Mouse (Mus musculus) liver, postnatal 0 days (tissue): ENCODE measurements around the gene Nynrin. TPM values are rescaled to one million over a fixed set of nuclear protein-coding genes. Genes with fewer than 3 reads are reported as not detected.

Experiments
- ATAC-seq: fragments of 200-750 bp; cut with Nextera tagmentation; 2 replicates; pipeline ENCODE4 v1.8.0; 2017; ENCODE audit warnings: mild to moderate bottlenecking, moderate library complexity
- DNase-seq: peaks from one replicate; pipeline ENCODE4 v3.0.0-alpha.2; 2016
- H3K27ac ChIP-seq: fragments of 300-500 bp; sonication (generic); 2 replicates; pipeline ENCODE4 v1.5.1; 2014; ENCODE audit warnings: antibody characterized with exemption, moderate library complexity, mild to moderate bottlenecking, low read depth
- H3K27me3 ChIP-seq: fragments of 300-500 bp; sonication (generic); 2 replicates; pipeline ENCODE4 v1.6.1; 2014; ENCODE audit warnings: low read length, control low read depth, mixed read lengths; ENCODE audit not compliant: insufficient read depth
- H3K36me3 ChIP-seq: fragments of 300-500 bp; sonication (generic); replicated peaks from 2 replicates; pipeline ENCODE4 v1.6.1; 2014; ENCODE audit warnings: mild to moderate bottlenecking, control low read depth, low read length, moderate library complexity, mixed read lengths; ENCODE audit not compliant: insufficient read depth
- H3K4me1 ChIP-seq: fragments of 300-500 bp; sonication (generic); 2 replicates; pipeline ENCODE4 v1.6.1; 2014; ENCODE audit warnings: antibody characterized with exemption, mild to moderate bottlenecking, control low read depth; ENCODE audit not compliant: insufficient read depth
- H3K4me2 ChIP-seq: fragments of 300-500 bp; sonication (generic); 2 replicates; pipeline ENCODE4 v1.6.1; 2014; ENCODE audit warnings: low read depth, mild to moderate bottlenecking, low read length, moderate library complexity, mixed read lengths
- H3K4me3 ChIP-seq: fragments of 300-500 bp; sonication (generic); 2 replicates; pipeline ENCODE4 v1.5.1; 2014; ENCODE audit warnings: low read depth, low read length
- H3K9ac ChIP-seq: fragments of 300-500 bp; sonication (generic); replicated peaks from 2 replicates; pipeline ENCODE4 v1.6.1; 2014; ENCODE audit warnings: mild to moderate bottlenecking, moderate library complexity
- H3K9me3 ChIP-seq: fragments of 300-500 bp; sonication (generic); 2 replicates; pipeline ENCODE4 v1.6.1; 2016; ENCODE audit warnings: mild to moderate bottlenecking, control low read depth, low read length, mixed read lengths
- CTCF ChIP-seq: sonication (generic); IDR thresholded peaks from 2 replicates; pipeline ENCODE4 v1.5.1; 2016; ENCODE audit warnings: antibody characterized with exemption, low read depth
- EP300 ChIP-seq: IDR thresholded peaks from 2 replicates; pipeline ENCODE4 v1.6.1; 2016; ENCODE audit warnings: antibody characterized with exemption, low read depth, mild to moderate bottlenecking
- WGBS: fragments of 180-500 bp; shearing (Covaris S2); extraction: QIAGEN DNeasy Blood & Tissue Kit; methylation state at CpG from one replicate; pipeline ENCODE4 v1.1.7; 2014; ENCODE audit not compliant: insufficient replicate concordance; 5-methylcytosine and 5-hydroxymethylcytosine counted together
- polyA plus RNA-seq: library from polyadenylated mRNA; unstranded; fragments of >200 nt; fragmentation: Nextera tagmentation; extraction: Ambion mirVana; gene quantifications from 2 replicates; pipeline ENCODE4 v1.2.1, GENCODE M21; 2015

Nynrin gene
- polyA plus RNA-seq, 1 experiment from 2014 or later: 0.70 TPM

DNA sequence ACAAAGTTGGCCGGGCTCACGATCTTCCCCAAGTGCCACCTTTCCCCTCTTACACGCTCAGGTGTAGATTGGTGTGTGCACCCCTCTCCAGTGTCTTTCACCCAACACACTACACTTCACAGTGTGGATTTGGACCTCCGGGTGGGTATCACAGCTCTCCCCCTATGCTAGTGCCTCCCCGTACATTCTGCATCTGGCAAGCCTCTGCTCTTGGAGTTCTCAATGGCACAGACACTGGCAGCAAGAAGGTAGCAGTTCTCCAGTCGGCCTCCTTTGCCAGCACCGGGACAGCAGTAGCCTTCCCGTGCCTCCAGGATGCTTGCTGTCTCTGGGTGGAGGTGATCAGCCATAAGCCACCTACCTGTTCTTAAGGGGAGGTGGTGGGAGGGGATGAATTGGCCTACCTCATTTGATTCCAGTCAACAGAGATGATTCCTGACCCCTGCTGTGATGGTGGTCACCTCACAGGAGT, 19.5 kb downstream of the Nynrin start:
- H3K27me3 ChIP-seq: no peaks in the 10 kb centered on the region
- H3K9me3 ChIP-seq: no peaks in the 10 kb centered on the region
- no peak overlapping the region for H3K4me3 ChIP-seq
- 80% methylated on average over 8 of the region's 8 CpGs for WGBS
- H3K36me3 ChIP-seq: no peaks in the 10 kb centered on the region; the same call in 1 of the 2 replicates
- ATAC-seq (no peak), DNase-seq (no peak)
- H3K27ac ChIP-seq: no peak overlapping the region
- TF ChIP-seq EP300 (no peak), CTCF (no peak)
- peak overlapping the region; percentile 63 for H3K4me2 ChIP-seq
- no peak overlapping the region for H3K9ac ChIP-seq
- peaks cover 10% of the 10 kb centered on the region for H3K4me1 ChIP-seq

DNA sequence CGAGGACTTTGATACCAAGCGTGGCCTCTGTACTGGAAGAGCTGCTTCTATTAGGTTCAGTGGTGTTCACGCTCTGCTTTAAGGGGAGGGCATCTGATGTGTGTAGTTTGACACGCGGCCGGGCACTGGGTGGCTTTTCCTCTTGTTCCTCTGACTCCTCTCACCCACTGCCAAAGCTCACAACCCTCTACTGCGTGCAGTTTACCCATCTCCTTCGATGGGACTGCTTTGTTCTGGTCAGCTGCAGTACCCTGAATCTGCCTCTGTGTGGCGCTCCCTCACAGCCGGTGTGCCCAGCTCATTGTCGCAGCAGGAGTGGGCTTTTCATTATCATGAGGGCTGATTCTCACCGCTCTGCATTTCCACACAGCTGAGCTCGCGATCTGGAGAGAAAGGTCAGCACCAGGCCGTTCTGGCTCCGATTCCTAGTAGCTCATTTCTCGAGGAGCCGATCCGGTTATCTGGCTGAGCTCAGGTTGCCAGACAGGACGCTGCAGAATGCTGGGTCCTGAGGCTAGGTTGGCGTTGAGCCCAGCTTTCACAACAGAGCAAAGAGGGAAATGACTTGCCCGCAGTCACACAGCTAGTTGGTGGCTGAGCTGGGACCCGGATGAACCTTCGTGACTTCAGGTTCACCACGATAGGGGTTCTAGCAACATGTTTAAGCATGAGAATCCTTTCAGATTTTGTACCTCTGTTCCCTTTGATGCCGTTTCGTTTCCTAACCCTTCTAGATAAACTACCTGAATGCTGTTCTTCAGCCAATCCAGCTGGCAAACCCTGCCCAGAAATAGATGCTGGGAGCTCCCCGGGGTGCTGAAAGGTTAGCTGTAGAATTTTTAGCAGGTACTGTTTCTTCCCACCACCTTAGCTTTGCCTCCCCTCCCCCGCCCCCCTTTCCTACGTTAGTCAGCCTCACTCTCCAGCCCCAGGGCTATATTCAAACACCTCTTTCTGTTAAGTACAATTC, 20.2 kb downstream of the Nynrin start:
- H3K4me2 ChIP-seq: peak overlapping the region; percentile 63
- peak; percentile 78 for ATAC-seq
- 13% methylated on average over 30 of the region's 30 CpGs for WGBS
- TF ChIP-seq CTCF (peak; percentile 97), EP300 (no peak)
- H3K27me3 ChIP-seq: no peaks in the 10 kb centered on the region
- H3K4me3 ChIP-seq: peak overlapping the region; percentile 41
- no peaks in the 10 kb centered on the region; the same call in 1 of the 2 replicates for H3K36me3 ChIP-seq
- peaks cover 10% of the 10 kb centered on the region for H3K4me1 ChIP-seq
- H3K9me3 ChIP-seq: no peaks in the 10 kb centered on the region
- DNase-seq: peak; percentile 82
- no peak overlapping the region for H3K27ac ChIP-seq
- H3K9ac ChIP-seq: no peak overlapping the region

DNA sequence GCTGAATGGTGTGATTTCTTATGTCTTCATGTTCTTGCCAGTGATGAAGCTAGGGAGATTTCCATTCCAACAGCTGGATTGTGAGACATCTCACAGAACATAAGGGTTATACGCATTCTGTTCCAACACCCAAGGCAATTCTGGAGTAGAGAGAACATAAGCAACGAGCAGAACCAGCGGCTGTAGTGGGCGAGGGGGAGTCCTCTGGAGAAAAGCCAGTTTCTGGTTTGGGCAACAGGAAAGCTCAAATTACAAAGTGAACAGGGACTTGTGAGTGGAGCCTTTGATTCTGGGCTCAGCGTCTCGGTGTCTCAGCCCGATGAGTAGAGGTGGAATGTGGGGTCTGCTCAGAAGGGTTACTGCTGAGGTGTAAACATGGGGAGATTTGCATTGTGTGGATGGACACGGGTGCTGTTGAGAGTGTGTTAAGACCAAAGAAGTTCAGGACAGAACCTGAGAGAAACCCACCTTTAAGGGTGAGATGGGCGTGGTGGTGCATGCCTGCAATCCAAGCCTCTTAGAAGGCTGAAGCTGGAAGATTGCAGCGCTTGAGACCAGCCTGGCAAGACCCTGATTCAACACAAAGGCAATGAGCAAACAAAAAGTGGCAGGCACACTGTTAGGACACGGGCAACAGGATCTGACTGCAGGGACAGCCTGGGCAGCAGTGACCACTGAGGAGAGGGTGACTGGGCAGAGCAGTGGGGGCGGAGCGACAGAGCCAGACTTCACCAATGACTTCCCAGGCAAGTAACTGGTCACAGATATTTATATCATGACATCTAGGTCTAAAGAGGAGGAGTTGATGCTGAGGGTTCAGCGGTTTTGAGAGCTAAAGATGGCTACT, 23.9 kb downstream of the Nynrin start:
- TF ChIP-seq CTCF: no peak
- TF ChIP-seq EP300: no peak
- Histone ChIP-seq H3K9me3 (no peaks in the 10 kb centered on the region), H3K27ac (no peak overlapping the region), H3K36me3 (no peaks in the 10 kb centered on the region), H3K27me3 (no peaks in the 10 kb centered on the region), H3K4me1 (peaks cover 13% of the 10 kb centered on the region), H3K9ac (no peak overlapping the region), H3K4me3 (no peak overlapping the region), H3K4me2 (no peak overlapping the region)
- WGBS: 33% methylated on average over 14 of the region's 14 CpGs
- no peak for ATAC-seq
- DNase-seq: no peak

DNA sequence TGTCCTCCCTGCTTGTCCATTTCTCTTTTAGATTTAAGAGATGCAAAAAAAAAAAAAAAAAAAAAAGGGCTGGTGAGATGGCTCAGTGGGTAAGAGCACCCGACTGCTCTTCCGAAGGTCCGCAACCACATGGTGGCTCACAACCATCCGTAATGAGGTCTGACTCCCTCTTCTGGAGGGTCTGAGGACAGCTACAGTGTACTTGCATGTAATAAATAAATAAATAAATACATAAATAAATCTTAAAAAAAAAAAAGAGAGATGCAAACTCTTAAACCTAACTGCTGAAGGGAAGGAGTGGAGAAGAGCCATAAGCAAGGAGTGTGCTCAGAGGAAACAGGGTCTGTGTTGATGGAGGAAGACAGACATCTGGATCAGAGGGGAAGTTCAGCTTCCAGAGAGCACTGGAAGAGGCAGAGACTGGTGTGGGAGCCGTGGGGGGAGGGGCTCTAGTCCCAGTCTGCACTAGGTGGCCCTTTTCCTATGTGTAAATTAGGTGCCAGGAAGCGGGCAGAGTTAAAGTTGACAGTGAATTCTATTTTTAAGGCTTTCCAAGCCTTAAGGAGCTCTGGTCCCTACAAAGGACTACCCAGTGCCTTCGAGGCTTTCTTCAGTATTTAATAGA, 24.6 kb downstream of the Nynrin start:
- WGBS: 11% methylated on average over 7 of the region's 7 CpGs
- DNase-seq: no peak
- Histone ChIP-seq H3K9me3 (no peaks in the 10 kb centered on the region), H3K4me2 (no peak overlapping the region), H3K9ac (no peak overlapping the region), H3K27ac (no peak overlapping the region), H3K4me3 (no peak overlapping the region), H3K4me1 (peaks cover 18% of the 10 kb centered on the region), H3K27me3 (no peaks in the 10 kb centered on the region), H3K36me3 (no peaks in the 10 kb centered on the region)
- no peak for ATAC-seq
- 0 out of 2 replicates have a peak, but pooled peaks have one; percentile 28 for TF ChIP-seq CTCF
- no peak for TF ChIP-seq EP300

DNA sequence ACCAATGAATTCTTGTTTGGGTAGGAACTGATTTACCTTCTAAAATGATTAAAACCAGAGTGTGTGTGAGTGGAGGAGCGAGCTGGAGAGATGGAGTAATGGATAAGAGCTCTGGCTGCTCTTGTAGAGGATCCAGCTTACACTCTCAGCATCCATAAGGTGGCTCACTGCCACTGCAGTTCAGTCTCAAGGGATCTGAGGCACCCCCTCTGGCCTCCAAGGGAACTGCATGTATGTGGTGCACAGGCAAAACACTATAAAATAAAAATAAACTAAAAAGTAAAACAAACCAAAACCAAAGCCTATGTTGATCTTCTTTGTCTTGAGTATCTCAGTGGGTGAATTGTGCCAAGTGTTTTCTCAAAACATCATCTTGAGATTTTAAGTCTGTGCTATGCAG, 25.8 kb downstream of the Nynrin start:
- H3K9ac ChIP-seq: no peak overlapping the region
- WGBS: 34% methylated on average over 1 of the region's 1 CpGs
- DNase-seq (peak; percentile 79), ATAC-seq (no peak)
- no peak overlapping the region for H3K4me3 ChIP-seq
- no peaks in the 10 kb centered on the region for H3K9me3 ChIP-seq
- TF ChIP-seq EP300 (no peak), CTCF (peak; percentile 92)
- H3K36me3 ChIP-seq: no peaks in the 10 kb centered on the region
- no peak overlapping the region for H3K4me2 ChIP-seq
- no peaks in the 10 kb centered on the region for H3K27me3 ChIP-seq
- H3K27ac ChIP-seq: no peak overlapping the region
- peaks cover 21% of the 10 kb centered on the region for H3K4me1 ChIP-seq

DNA sequence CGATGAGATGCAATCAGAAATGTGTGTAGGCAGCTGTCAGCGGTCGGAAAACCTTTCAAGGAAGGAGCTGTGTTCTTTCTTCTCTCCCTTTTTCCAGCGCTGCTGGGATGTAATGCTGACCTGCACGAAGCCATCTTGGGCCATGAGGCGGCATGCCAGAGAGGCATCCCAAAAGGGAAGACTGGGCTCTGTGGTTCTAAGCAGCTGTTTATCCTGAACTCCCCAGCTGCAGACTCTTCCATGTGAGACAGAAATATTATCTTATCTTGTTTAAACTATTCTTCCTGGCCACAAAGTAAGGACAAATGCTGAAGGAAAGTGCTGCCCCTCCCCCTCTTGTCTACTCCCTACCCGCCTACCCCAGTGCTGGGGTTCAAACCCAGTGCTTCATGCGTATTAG, 27.2 kb downstream of the Nynrin start:
- Histone ChIP-seq H3K9ac (no peak overlapping the region), H3K36me3 (no peaks in the 10 kb centered on the region), H3K27ac (no peak overlapping the region), H3K4me1 (peaks cover 23% of the 10 kb centered on the region), H3K9me3 (no peaks in the 10 kb centered on the region), H3K4me2 (no peak overlapping the region), H3K27me3 (no peaks in the 10 kb centered on the region), H3K4me3 (no peak overlapping the region)
- no peak for DNase-seq
- WGBS: 63% methylated on average over 8 of the region's 8 CpGs
- ATAC-seq: no peak
- TF ChIP-seq EP300 (no peak), CTCF (no peak)
